Mouse (Mus musculus): ENCODE results near the gene Mettl6. TPM values are rescaled to one million over a fixed set of nuclear protein-coding genes. Genes with fewer than 3 reads are reported as not detected.
"Not testable (repeated sequence)": the region's sequence is repeated elsewhere in the genome, so short reads cannot be mapped to it uniquely, and the experiment has no call there.

Mettl6 gene
- polyA plus RNA-seq, 1 experiment: 2.9 TPM

- no peak for TF ChIP-seq GATA1 (IDR thresholded peaks at IDR 0.05; ENCODE audit: borderline replicate concordance, low read length)
- TF ChIP-seq FLI1 (IDR thresholded peaks at IDR 0.05; ENCODE audit: low read length): no peak
- H3K4me3 ChIP-seq (replicated peaks): no peak overlapping the region
- no peaks in the 10 kb centered on the region for H3K9me3 ChIP-seq
- peaks cover 95% of the 10 kb centered on the region for H3K36me3 ChIP-seq (replicated peaks; ENCODE audit: low read length)
- H3K4me1 ChIP-seq: peaks cover 22% of the 10 kb centered on the region
- H3K27me3 ChIP-seq (replicated peaks): no peaks in the 10 kb centered on the region
Observed at GRCm38 (mm10) chr14:31488055-31488454, 6.8 kb downstream of the Mettl6 start.

GRCm38 (mm10) chr14:31486465-31486864, 8.4 kb downstream of the Mettl6 start:
- Histone ChIP-seq H3K9me3 (no peaks in the 10 kb centered on the region), H3K36me3 (replicated peaks; ENCODE audit: low read length) (peaks cover 97% of the 10 kb centered on the region), H3K4me1 (peaks cover 11% of the 10 kb centered on the region), H3K27me3 (replicated peaks) (no peaks in the 10 kb centered on the region), H3K4me3 (replicated peaks) (no peak overlapping the region)
- TF ChIP-seq GATA1 (IDR thresholded peaks at IDR 0.05; ENCODE audit: borderline replicate concordance, low read length): no peak
- TF ChIP-seq FLI1 (IDR thresholded peaks at IDR 0.05; ENCODE audit: low read length): no peak

- Histone ChIP-seq H3K36me3 (replicated peaks; ENCODE audit: low read length) (peaks cover 98% of the 10 kb centered on the region), H3K27me3 (replicated peaks) (no peaks in the 10 kb centered on the region), H3K4me1 (peaks cover 2% of the 10 kb centered on the region; the same call in 1 of the 2 replicates), H3K9me3 (no peaks in the 10 kb centered on the region), H3K4me3 (replicated peaks) (no peak overlapping the region)
- TF ChIP-seq FLI1 (IDR thresholded peaks at IDR 0.05; ENCODE audit: low read length) (no peak), GATA1 (IDR thresholded peaks at IDR 0.05; ENCODE audit: borderline replicate concordance, low read length) (no peak)
Observed at GRCm38 (mm10) chr14:31482417-31482816, 12.4 kb downstream of the Mettl6 start.

- TF ChIP-seq GATA1 (IDR thresholded peaks at IDR 0.05; ENCODE audit: borderline replicate concordance, low read length) (no peak), FLI1 (IDR thresholded peaks at IDR 0.05; ENCODE audit: low read length) (no peak)
- Histone ChIP-seq H3K9me3 (0 out of 2 replicates have a peak, but pooled peaks cover 7% of the 10 kb centered on the region), H3K4me1 (peaks cover 4% of the 10 kb centered on the region; the same call in 1 of the 2 replicates), H3K4me3 (replicated peaks) (no peak overlapping the region), H3K36me3 (replicated peaks; ENCODE audit: low read length) (peaks cover 21% of the 10 kb centered on the region), H3K27me3 (replicated peaks) (peaks cover 12% of the 10 kb centered on the region)
Observed at GRCm38 (mm10) chr14:31473297-31473696, 21.5 kb downstream of the Mettl6 start.

GRCm38 (mm10) chr14:31472451-31473061, 22.3 kb downstream of the Mettl6 start:
- no peak for TF ChIP-seq FLI1 (IDR thresholded peaks at IDR 0.05; ENCODE audit: low read length)
- 0 out of 2 replicates have a peak, but pooled peaks cover 7% of the 10 kb centered on the region for H3K9me3 ChIP-seq
- H3K27me3 ChIP-seq (replicated peaks): peaks cover 15% of the 10 kb centered on the region
- peaks cover 14% of the 10 kb centered on the region for H3K36me3 ChIP-seq (replicated peaks; ENCODE audit: low read length)
- peaks cover 4% of the 10 kb centered on the region; the same call in 1 of the 2 replicates for H3K4me1 ChIP-seq
- H3K4me3 ChIP-seq (replicated peaks): no peak overlapping the region

GRCm38 (mm10) chr14:31469711-31470110, 25.1 kb downstream of the Mettl6 start:
- TF ChIP-seq GATA1 (IDR thresholded peaks at IDR 0.05; ENCODE audit: borderline replicate concordance, low read length): no peak
- TF ChIP-seq FLI1 (IDR thresholded peaks at IDR 0.05; ENCODE audit: low read length): no peak
- H3K27me3 ChIP-seq (replicated peaks): peaks cover 23% of the 10 kb centered on the region

GRCm38 (mm10) chr14:31464176-31464575, 30.7 kb downstream of the Mettl6 start:
- no peak overlapping the region for H3K4me3 ChIP-seq (replicated peaks)
- TF ChIP-seq FLI1 (IDR thresholded peaks at IDR 0.05; ENCODE audit: low read length) (no peak), GATA1 (IDR thresholded peaks at IDR 0.05; ENCODE audit: borderline replicate concordance, low read length) (no peak)
- H3K27me3 ChIP-seq (replicated peaks): peaks cover 32% of the 10 kb centered on the region
- no peaks in the 10 kb centered on the region for H3K4me1 ChIP-seq
- H3K36me3 ChIP-seq (replicated peaks; ENCODE audit: low read length): no peaks in the 10 kb centered on the region
- no peaks in the 10 kb centered on the region for H3K9me3 ChIP-seq

More at GRCm38 (mm10) chr14:31469711-31470110, 25.1 kb downstream of the Mettl6 start:
- peaks cover 4% of the 10 kb centered on the region; the same call in 1 of the 2 replicates for H3K4me1 ChIP-seq
- H3K36me3 ChIP-seq (replicated peaks; ENCODE audit: low read length): peaks cover 3% of the 10 kb centered on the region
- H3K9me3 ChIP-seq: 0 out of 2 replicates have a peak, but pooled peaks cover 7% of the 10 kb centered on the region
- no peak overlapping the region for H3K4me3 ChIP-seq (replicated peaks)

GRCm38 (mm10) chr14:31462886-31463285, 32.0 kb downstream of the Mettl6 start:
- H3K4me3 ChIP-seq (replicated peaks): no peak overlapping the region
- H3K36me3 ChIP-seq (replicated peaks; ENCODE audit: low read length): no peaks in the 10 kb centered on the region
- TF ChIP-seq FLI1 (IDR thresholded peaks at IDR 0.05; ENCODE audit: low read length): no peak
- no peak for TF ChIP-seq GATA1 (IDR thresholded peaks at IDR 0.05; ENCODE audit: borderline replicate concordance, low read length)
- H3K9me3 ChIP-seq: no peaks in the 10 kb centered on the region
- H3K4me1 ChIP-seq: no peaks in the 10 kb centered on the region; the same call in 1 of the 2 replicates
- peaks cover 39% of the 10 kb centered on the region for H3K27me3 ChIP-seq (replicated peaks)

- not testable (repeated sequence) for H3K4me3 ChIP-seq (replicated peaks); H3K9me3 ChIP-seq; H3K36me3 ChIP-seq (replicated peaks; ENCODE audit: low read length); H3K4me1 ChIP-seq
- peaks cover 42% of the 10 kb centered on the region for H3K27me3 ChIP-seq (replicated peaks)
Observed at GRCm38 (mm10) chr14:31462226-31462625, 32.6 kb downstream of the Mettl6 start.

GRCm38 (mm10) chr14:31458006-31458405, 36.8 kb downstream of the Mettl6 start:
- no peaks in the 10 kb centered on the region for H3K36me3 ChIP-seq (replicated peaks; ENCODE audit: low read length)
- H3K4me3 ChIP-seq (replicated peaks): no peak overlapping the region
- peaks cover 3% of the 10 kb centered on the region; the same call in 1 of the 2 replicates for H3K9me3 ChIP-seq
- H3K27me3 ChIP-seq (replicated peaks): peaks cover 42% of the 10 kb centered on the region
- peaks cover 12% of the 10 kb centered on the region for H3K4me1 ChIP-seq
- TF ChIP-seq GATA1 (IDR thresholded peaks at IDR 0.05; ENCODE audit: borderline replicate concordance, low read length) (no peak), FLI1 (IDR thresholded peaks at IDR 0.05; ENCODE audit: low read length) (no peak)
